Mouse (Mus musculus): ENCODE data around the gene Frem1.

The Frem1 gene

GRCm38 (mm10) chr4:83040780-83041179, 11.4 kb downstream of the Frem1 start:
- in situ Hi-C loops (cut with MboI; ENCODE audit: low pct_unique_long_range_greater_than_20kb in 1 of 2, low sequenced_read_pairs in 2 of 2, unreplicated experiment in 1 of 2) = no loop called here

GRCm38 (mm10) chr4:83032780-83033179, 19.4 kb downstream of the Frem1 start:
- in situ Hi-C loops (cut with MboI; ENCODE audit: low pct_unique_long_range_greater_than_20kb in 1 of 2, low sequenced_read_pairs in 2 of 2, unreplicated experiment in 1 of 2) = no loop called here

GRCm38 (mm10) chr4:83031591-83031990, 20.5 kb downstream of the Frem1 start:
- in situ Hi-C loops (cut with MboI; ENCODE audit: low pct_unique_long_range_greater_than_20kb in 1 of 2, low sequenced_read_pairs in 2 of 2, unreplicated experiment in 1 of 2) = no loop called here

- in situ Hi-C loops (cut with MboI; ENCODE audit: low pct_unique_long_range_greater_than_20kb in 1 of 2, low sequenced_read_pairs in 2 of 2, unreplicated experiment in 1 of 2) = no loop called here
These were observed 22.0 kb downstream of the Frem1 start for GRCm38 (mm10) chr4:83030097-83030496.

- in situ Hi-C loops (cut with MboI; ENCODE audit: low pct_unique_long_range_greater_than_20kb in 1 of 2, low sequenced_read_pairs in 2 of 2, unreplicated experiment in 1 of 2) = no loop called here
These were observed 31.2 kb downstream of the Frem1 start for GRCm38 (mm10) chr4:83020759-83021555.

- in situ Hi-C loops (cut with MboI; ENCODE audit: low pct_unique_long_range_greater_than_20kb in 1 of 2, low sequenced_read_pairs in 2 of 2, unreplicated experiment in 1 of 2) = no loop called here
These were observed 33.7 kb downstream of the Frem1 start for GRCm38 (mm10) chr4:83018111-83019105.

- in situ Hi-C loops (cut with MboI; ENCODE audit: low pct_unique_long_range_greater_than_20kb in 1 of 2, low sequenced_read_pairs in 2 of 2, unreplicated experiment in 1 of 2) = no loop called here
These were observed 37.6 kb downstream of the Frem1 start for GRCm38 (mm10) chr4:83014538-83014937.

- in situ Hi-C loops (cut with MboI; ENCODE audit: low pct_unique_long_range_greater_than_20kb in 1 of 2, low sequenced_read_pairs in 2 of 2, unreplicated experiment in 1 of 2) = no loop called here
These were observed 48.1 kb downstream of the Frem1 start for GRCm38 (mm10) chr4:83004086-83004485.

GRCm38 (mm10) chr4:82992042-82992441, 60.1 kb downstream of the Frem1 start:
- in situ Hi-C loops (cut with MboI; ENCODE audit: low pct_unique_long_range_greater_than_20kb in 1 of 2, low sequenced_read_pairs in 2 of 2, unreplicated experiment in 1 of 2) = no loop called here

- in situ Hi-C loops (cut with MboI; ENCODE audit: low pct_unique_long_range_greater_than_20kb in 1 of 2, low sequenced_read_pairs in 2 of 2, unreplicated experiment in 1 of 2) = no loop called here
These were observed 61.0 kb downstream of the Frem1 start for GRCm38 (mm10) chr4:82990973-82991695.

- in situ Hi-C loops (cut with MboI; ENCODE audit: low pct_unique_long_range_greater_than_20kb in 1 of 2, low sequenced_read_pairs in 2 of 2, unreplicated experiment in 1 of 2) = no loop called here
These were observed 79.8 kb downstream of the Frem1 start for GRCm38 (mm10) chr4:82972381-82972780.

GRCm38 (mm10) chr4:82970901-82971648, 81.1 kb downstream of the Frem1 start:
- in situ Hi-C loops (cut with MboI; ENCODE audit: low pct_unique_long_range_greater_than_20kb in 1 of 2, low sequenced_read_pairs in 2 of 2, unreplicated experiment in 1 of 2) = no loop called here

GRCm38 (mm10) chr4:82961024-82961423, 91.1 kb downstream of the Frem1 start:
- in situ Hi-C loops (cut with MboI; ENCODE audit: low pct_unique_long_range_greater_than_20kb in 1 of 2, low sequenced_read_pairs in 2 of 2, unreplicated experiment in 1 of 2) = no loop called here

GRCm38 (mm10) chr4:82957827-82958538, 94.2 kb downstream of the Frem1 start:
- in situ Hi-C loops (cut with MboI; ENCODE audit: low pct_unique_long_range_greater_than_20kb in 1 of 2, low sequenced_read_pairs in 2 of 2, unreplicated experiment in 1 of 2) = no loop called here

- in situ Hi-C loops (cut with MboI; ENCODE audit: low pct_unique_long_range_greater_than_20kb in 1 of 2, low sequenced_read_pairs in 2 of 2, unreplicated experiment in 1 of 2) = no loop called here
These were observed 98.1 kb downstream of the Frem1 start for GRCm38 (mm10) chr4:82953992-82954391.

- in situ Hi-C loops (cut with MboI; ENCODE audit: low pct_unique_long_range_greater_than_20kb in 1 of 2, low sequenced_read_pairs in 2 of 2, unreplicated experiment in 1 of 2) = loop anchor here in 1 of 2 experiments (25.0 kb wide), 1 partner anchor 312 kb away; no protein-coding TSS in a partner anchor
These were observed 102.6 kb downstream of the Frem1 start for GRCm38 (mm10) chr4:82949511-82949910.

GRCm38 (mm10) chr4:82946721-82947120, 105.4 kb downstream of the Frem1 start:
- in situ Hi-C loops (cut with MboI; ENCODE audit: low pct_unique_long_range_greater_than_20kb in 1 of 2, low sequenced_read_pairs in 2 of 2, unreplicated experiment in 1 of 2) = loop anchor here in 1 of 2 experiments (25.0 kb wide), 1 partner anchor 309 kb away; no protein-coding TSS in a partner anchor

Measured in mouse embryonic stem cell (cell line).